Mouse (Mus musculus): ENCODE data around the gene Hist1h1e. TPM values are rescaled to one million over a fixed set of nuclear protein-coding genes. Genes with fewer than 3 reads are reported as not detected.
A peak's percentile ranks its signal among the peaks of the same experiment; 100 is the strongest.
"Not testable (repeated sequence)": the region's sequence is repeated elsewhere in the genome, so short reads cannot be mapped to it uniquely, and the experiment has no call there.

Hist1h1e gene
- polyA plus RNA-seq, 1 experiment from 2014 or later = 19.5 TPM

- peak overlapping the region; percentile 94 for H3K27ac ChIP-seq (replicated peaks)
- H3K4me1 ChIP-seq = peaks cover 29% of the 10 kb centered on the region
- peak overlapping the region; percentile 66 for H3K4me3 ChIP-seq
- not testable (repeated sequence) for H3K36me3 ChIP-seq (replicated peaks); H3K27me3 ChIP-seq (replicated peaks; ENCODE audit: low read depth, poor library complexity, severe bottlenecking); H3K9me3 ChIP-seq
- under 1% methylated on average over 17 of the region's 40 CpGs for WGBS
- DNase-seq (ENCODE audit: low spot score) = peak; percentile 49
These were observed 46.5 kb downstream of the Hist1h1e start for GRCm38 (mm10) chr13:23575864-23576313.

- Histone ChIP-seq H3K4me3 (peak within 1 kb of the TSS; percentile 66), H3K27ac (replicated peaks) (peak within 1 kb of the TSS; percentile 94), H3K4me1 (peaks cover 26% of the 10 kb centered on the region), H3K27me3 (replicated peaks; ENCODE audit: low read depth, poor library complexity, severe bottlenecking) (no peaks in the 10 kb centered on the region), H3K36me3 (replicated peaks) (no peaks in the 10 kb centered on the region), H3K9me3 (no peaks in the 10 kb centered on the region)
- under 1% methylated on average over 18 of the region's 18 CpGs for WGBS
- peak; percentile 66 for DNase-seq (ENCODE audit: low spot score)
These were observed 47.0 kb downstream of the Hist1h1e start, which contains the start of gene Hist1h3d for GRCm38 (mm10) chr13:23575271-23575851. Gene Hist1h3d, plus strand, starts transcription at chr13:23575763.

GRCm38 (mm10) chr13:23574546-23575170 lies 47.7 kb downstream of the Hist1h1e start:
- peak overlapping the region; percentile 66 for H3K4me3 ChIP-seq
- H3K9me3 ChIP-seq; H3K36me3 ChIP-seq (replicated peaks); H3K27me3 ChIP-seq (replicated peaks; ENCODE audit: low read depth, poor library complexity, severe bottlenecking); DNase-seq (ENCODE audit: low spot score): not testable (repeated sequence)
- peaks cover 26% of the 10 kb centered on the region for H3K4me1 ChIP-seq
- WGBS = under 1% methylated on average over 15 of the region's 39 CpGs
- peak overlapping the region; percentile 92 for H3K27ac ChIP-seq (replicated peaks)

GRCm38 (mm10) chr13:23573898-23574524 lies 48.3 kb downstream of the Hist1h1e start, which contains the start of the genes Hist1h2bf and Hist1h2ad:
Gene Hist1h2bf, minus strand, starts transcription at chr13:23574196.
Gene Hist1h2ad, plus strand, starts transcription at chr13:23574381.
- Histone ChIP-seq H3K4me1 (peaks cover 26% of the 10 kb centered on the region), H3K27ac (replicated peaks) (peak within 1 kb of the TSS; percentile 92), H3K4me3 (peak within 1 kb of the TSS; percentile 66)
- H3K36me3 ChIP-seq (replicated peaks); H3K9me3 ChIP-seq; H3K27me3 ChIP-seq (replicated peaks; ENCODE audit: low read depth, poor library complexity, severe bottlenecking): not testable (repeated sequence)
- under 1% methylated on average over 42 of the region's 42 CpGs for WGBS
- peak; percentile 89 for DNase-seq (ENCODE audit: low spot score)

- Histone ChIP-seq H3K27ac (replicated peaks) (peak overlapping the region; percentile 92), H3K4me1 (peaks cover 26% of the 10 kb centered on the region), H3K4me3 (peak overlapping the region; percentile 61)
- 12% methylated on average over 20 of the region's 20 CpGs for WGBS
- H3K36me3 ChIP-seq (replicated peaks); H3K9me3 ChIP-seq; H3K27me3 ChIP-seq (replicated peaks; ENCODE audit: low read depth, poor library complexity, severe bottlenecking): not testable (repeated sequence)
- DNase-seq (ENCODE audit: low spot score) = peak; percentile 41
These were observed 49.1 kb downstream of the Hist1h1e start for GRCm38 (mm10) chr13:23573034-23573897.

GRCm38 (mm10) chr13:23572218-23573033 lies 49.9 kb downstream of the Hist1h1e start:
- peak overlapping the region; percentile 92 for H3K27ac ChIP-seq (replicated peaks)
- no peak for DNase-seq (ENCODE audit: low spot score)
- peak overlapping the region; percentile 61 for H3K4me3 ChIP-seq
- no peaks in the 10 kb centered on the region for H3K27me3 ChIP-seq (replicated peaks; ENCODE audit: low read depth, poor library complexity, severe bottlenecking)
- peaks cover 26% of the 10 kb centered on the region for H3K4me1 ChIP-seq
- H3K36me3 ChIP-seq (replicated peaks) = no peaks in the 10 kb centered on the region
- no peaks in the 10 kb centered on the region for H3K9me3 ChIP-seq
- 47% methylated on average over 2 of the region's 2 CpGs for WGBS

- not testable (repeated sequence) for H3K36me3 ChIP-seq (replicated peaks); H3K27me3 ChIP-seq (replicated peaks; ENCODE audit: low read depth, poor library complexity, severe bottlenecking); H3K9me3 ChIP-seq
- Histone ChIP-seq H3K4me3 (peak overlapping the region; percentile 61), H3K4me1 (peaks cover 18% of the 10 kb centered on the region), H3K27ac (replicated peaks) (peak overlapping the region; percentile 92)
- DNase-seq (ENCODE audit: low spot score) = peak; percentile 26
- WGBS = under 1% methylated on average over 20 of the region's 34 CpGs
These were observed 50.7 kb downstream of the Hist1h1e start for GRCm38 (mm10) chr13:23571504-23572217.

- Histone ChIP-seq H3K4me3 (peak within 1 kb of the TSS; percentile 61), H3K27ac (replicated peaks) (peak within 1 kb of the TSS; percentile 98), H3K27me3 (replicated peaks; ENCODE audit: low read depth, poor library complexity, severe bottlenecking) (no peaks in the 10 kb centered on the region), H3K9me3 (no peaks in the 10 kb centered on the region), H3K36me3 (replicated peaks) (no peaks in the 10 kb centered on the region), H3K4me1 (peaks cover 13% of the 10 kb centered on the region)
- DNase-seq (ENCODE audit: low spot score) = peak; percentile 79
- under 1% methylated on average over 18 of the region's 18 CpGs for WGBS
These were observed 51.3 kb downstream of the Hist1h1e start, which contains the start of the genes Hist1h2ae and Hist1h2bg for GRCm38 (mm10) chr13:23571022-23571503. Gene Hist1h2ae, minus strand, starts transcription at chr13:23571220. Gene Hist1h2bg, plus strand, starts transcription at chr13:23571396.

Small RNA genes within 50 kb of the gene (microRNA-seq; reads per million reads assigned to microRNA genes)
- gene Gm44359 (not detected), gene Gm44394 (not detected)

Other genes starting within 250 kb of the Hist1h1e start
- 15.0 and 15.6 TPM in 2 replicates for gene Abt1, start 198.7 kb downstream of the Hist1h1e start, polyA plus RNA-seq (2016; fragmentation: Nextera tagmentation; extraction: Ambion mirVana)
- gene Btn1a1, start 156.7 kb downstream of the Hist1h1e start, polyA plus RNA-seq (2016; fragmentation: Nextera tagmentation; extraction: Ambion mirVana) = 0.12 and 0.16 TPM in 2 replicates
- gene Btn2a2, start 133.7 kb downstream of the Hist1h1e start, polyA plus RNA-seq (2016; fragmentation: Nextera tagmentation; extraction: Ambion mirVana) = 0.99 and 1.2 TPM in 2 replicates
- gene Hist1h4h, start 91.5 kb downstream of the Hist1h1e start, polyA plus RNA-seq (2016; fragmentation: Nextera tagmentation; extraction: Ambion mirVana) = 2.7 and 3.0 TPM in 2 replicates
- 4.8 and 5.5 TPM in 2 replicates for gene Hist1h2af, start 88.7 kb downstream of the Hist1h1e start, polyA plus RNA-seq (2016; fragmentation: Nextera tagmentation; extraction: Ambion mirVana)
- 6.5 and 7.7 TPM in 2 replicates for gene Hist1h3g, start 87.1 kb downstream of the Hist1h1e start, polyA plus RNA-seq (2016; fragmentation: Nextera tagmentation; extraction: Ambion mirVana)
- gene Hist1h2bh, start 79.2 kb downstream of the Hist1h1e start, polyA plus RNA-seq (2016; fragmentation: Nextera tagmentation; extraction: Ambion mirVana) = 1.1 TPM in 2 replicates
- gene Hist1h3f, start 78.5 kb downstream of the Hist1h1e start, polyA plus RNA-seq (2016; fragmentation: Nextera tagmentation; extraction: Ambion mirVana) = 0.97 and 1.2 TPM in 2 replicates
- 1.00 and 1.2 TPM in 2 replicates for gene Hist1h4f, start 70.9 kb downstream of the Hist1h1e start, polyA plus RNA-seq (2016; fragmentation: Nextera tagmentation; extraction: Ambion mirVana)
- gene Hist1h1d, start 69.3 kb downstream of the Hist1h1e start, polyA plus RNA-seq (2016; fragmentation: Nextera tagmentation; extraction: Ambion mirVana) = 0.58 and 0.60 TPM in 2 replicates
- 5.8 and 6.8 TPM in 2 replicates for gene Hist1h3e, start 60.2 kb downstream of the Hist1h1e start, polyA plus RNA-seq (2016; fragmentation: Nextera tagmentation; extraction: Ambion mirVana)
- 96.8 and 97.7 TPM in 2 replicates for gene Hist1h2ae, start 51.3 kb downstream of the Hist1h1e start, polyA plus RNA-seq (2016; fragmentation: Nextera tagmentation; extraction: Ambion mirVana)
- gene Hist1h2bg, start 51.2 kb downstream of the Hist1h1e start, polyA plus RNA-seq (2016; fragmentation: Nextera tagmentation; extraction: Ambion mirVana) = 7.0 and 9.8 TPM in 2 replicates
- gene Hist1h2bf, start 48.4 kb downstream of the Hist1h1e start, polyA plus RNA-seq (2016; fragmentation: Nextera tagmentation; extraction: Ambion mirVana) = 4.0 and 4.8 TPM in 2 replicates
- 0.97 and 3.8 TPM in 2 replicates for gene Hist1h2ad, start 48.2 kb downstream of the Hist1h1e start, polyA plus RNA-seq (2016; fragmentation: Nextera tagmentation; extraction: Ambion mirVana)
- gene Hist1h3d, start 46.8 kb downstream of the Hist1h1e start, polyA plus RNA-seq (2016; fragmentation: Nextera tagmentation; extraction: Ambion mirVana) = 9.3 and 10.5 TPM in 2 replicates
- 97.2 and 97.7 TPM in 2 replicates for gene Hist1h4d, start 41.0 kb downstream of the Hist1h1e start, polyA plus RNA-seq (2016; fragmentation: Nextera tagmentation; extraction: Ambion mirVana)
- gene Hist1h2be, start 1.4 kb downstream of the Hist1h1e start, polyA plus RNA-seq (2016; fragmentation: Nextera tagmentation; extraction: Ambion mirVana) = 3.1 and 4.0 TPM in 2 replicates
- gene Hist1h2ac, start 61.4 kb upstream of the Hist1h1e start, polyA plus RNA-seq (2016; fragmentation: Nextera tagmentation; extraction: Ambion mirVana) = 0.91 and 1.3 TPM in 2 replicates
- 19.0 and 20.3 TPM in 2 replicates for gene Hist1h2bc, start 61.6 kb upstream of the Hist1h1e start, polyA plus RNA-seq (2016; fragmentation: Nextera tagmentation; extraction: Ambion mirVana)
- gene Hist1h1t, start 73.3 kb upstream of the Hist1h1e start, polyA plus RNA-seq (2016; fragmentation: Nextera tagmentation; extraction: Ambion mirVana) = 0.28 TPM in 1 of 2 replicates, not detected in the other
- 6.6 and 6.8 TPM in 2 replicates for gene Hist1h4c, start 75.9 kb upstream of the Hist1h1e start, polyA plus RNA-seq (2016; fragmentation: Nextera tagmentation; extraction: Ambion mirVana)
- 1.5 and 2.0 TPM in 2 replicates for gene Hfe, start 88.3 kb upstream of the Hist1h1e start, polyA plus RNA-seq (2016; fragmentation: Nextera tagmentation; extraction: Ambion mirVana)
- gene Hist1h1c, start 116.2 kb upstream of the Hist1h1e start, polyA plus RNA-seq (2016; fragmentation: Nextera tagmentation; extraction: Ambion mirVana) = 9.1 and 9.2 TPM in 2 replicates
- 8.6 and 10.0 TPM in 2 replicates for gene Hist1h3c, start 123.0 kb upstream of the Hist1h1e start, polyA plus RNA-seq (2016; fragmentation: Nextera tagmentation; extraction: Ambion mirVana)
- 1.9 and 2.9 TPM in 2 replicates for gene Hist1h2bb, start 124.2 kb upstream of the Hist1h1e start, polyA plus RNA-seq (2016; fragmentation: Nextera tagmentation; extraction: Ambion mirVana)
- 39.1 and 43.8 TPM in 2 replicates for gene Hist1h2ab, start 128.6 kb upstream of the Hist1h1e start, polyA plus RNA-seq (2016; fragmentation: Nextera tagmentation; extraction: Ambion mirVana)
- 9.5 and 10.3 TPM in 2 replicates for gene Hist1h3b, start 129.7 kb upstream of the Hist1h1e start, polyA plus RNA-seq (2016; fragmentation: Nextera tagmentation; extraction: Ambion mirVana)
- gene Hist1h4b, start 134.5 kb upstream of the Hist1h1e start, polyA plus RNA-seq (2016; fragmentation: Nextera tagmentation; extraction: Ambion mirVana) = 2.8 and 7.1 TPM in 2 replicates
- 0.54 and 0.65 TPM in 2 replicates for gene Hist1h4a, start 138.7 kb upstream of the Hist1h1e start, polyA plus RNA-seq (2016; fragmentation: Nextera tagmentation; extraction: Ambion mirVana)
- 4.7 and 5.0 TPM in 2 replicates for gene Hist1h3a, start 139.8 kb upstream of the Hist1h1e start, polyA plus RNA-seq (2016; fragmentation: Nextera tagmentation; extraction: Ambion mirVana)
- gene Hist1h1a, start 141.1 kb upstream of the Hist1h1e start, polyA plus RNA-seq (2016; fragmentation: Nextera tagmentation; extraction: Ambion mirVana) = 2.7 and 4.0 TPM in 2 replicates
- 0.26 TPM in 1 of 2 replicates, not detected in the other for gene Trim38, start 147.4 kb upstream of the Hist1h1e start, polyA plus RNA-seq (2016; fragmentation: Nextera tagmentation; extraction: Ambion mirVana)
- not detected in 2 replicates for gene Slc17a2, start 184.4 kb upstream of the Hist1h1e start, polyA plus RNA-seq (2016; fragmentation: Nextera tagmentation; extraction: Ambion mirVana)
- gene Slc17a3, start 216.9 kb upstream of the Hist1h1e start, polyA plus RNA-seq (2016; fragmentation: Nextera tagmentation; extraction: Ambion mirVana) = not detected in 2 replicates
- gene Slc17a1, start 245.2 kb upstream of the Hist1h1e start, polyA plus RNA-seq (2016; fragmentation: Nextera tagmentation; extraction: Ambion mirVana) = not detected in 2 replicates